Mouse (Mus musculus) forebrain, postnatal 0 days (tissue): ENCODE measurements at regions not wholly inside any gene's neighbourhood (a gene's known extent, or its start where the extent isn't known, plus 50 kb on each side); places are given as distances from the start of the nearest gene placed in this dataset.
A peak's percentile ranks its signal among the peaks of the same experiment; 100 is the strongest.

Experiments used
- ATAC-seq: fragments of 200-750 bp; cut with Nextera tagmentation; 2 replicates; pipeline ENCODE4 v1.8.0; 2017; ENCODE audit warnings: mild to moderate bottlenecking, moderate library complexity
- DNase-seq: peaks from one replicate; pipeline ENCODE4 v3.0.0-alpha.2; 2015
- H3K27ac ChIP-seq: fragments of 300-500 bp; sonication (generic); 2 replicates; pipeline ENCODE4 v1.5.1; 2014; ENCODE audit warnings: low read depth, mild to moderate bottlenecking, antibody characterized with exemption, low read length, moderate library complexity, mixed read lengths
- H3K27me3 ChIP-seq: fragments of 300-500 bp; sonication (generic); 2 replicates; pipeline ENCODE4 v1.6.1; 2014; ENCODE audit warnings: mild to moderate bottlenecking, low read length, mixed read lengths; ENCODE audit not compliant: insufficient read depth
- H3K36me3 ChIP-seq: fragments of 300-500 bp; sonication (generic); 2 replicates; pipeline ENCODE4 v1.6.1; 2014; ENCODE audit warnings: mild to moderate bottlenecking, moderate library complexity; ENCODE audit not compliant: insufficient read depth
- H3K4me1 ChIP-seq: fragments of 300-500 bp; sonication (generic); 2 replicates; pipeline ENCODE4 v1.6.1; 2014; ENCODE audit warnings: antibody characterized with exemption; ENCODE audit not compliant: insufficient read depth
- H3K4me2 ChIP-seq: fragments of 300-500 bp; sonication (generic); 2 replicates; pipeline ENCODE4 v1.6.1; 2014; ENCODE audit warnings: low read depth, mild to moderate bottlenecking, moderate library complexity
- H3K4me3 ChIP-seq: fragments of 300-500 bp; sonication (generic); 2 replicates; pipeline ENCODE4 v1.5.1; 2014; ENCODE audit warnings: low read depth, low read length, mixed read lengths
- H3K9ac ChIP-seq: fragments of 300-500 bp; sonication (generic); 2 replicates; pipeline ENCODE4 v1.6.1; 2014; ENCODE audit warnings: mild to moderate bottlenecking
- H3K9me3 ChIP-seq: fragments of 300-500 bp; sonication (generic); 2 replicates; pipeline ENCODE4 v1.6.1; 2016; ENCODE audit warnings: low read length
- CTCF ChIP-seq: sonication (generic); IDR thresholded peaks from 2 replicates; pipeline ENCODE4 v1.5.1; 2016; ENCODE audit warnings: antibody characterized with exemption, control low read depth, low read depth
- WGBS: fragments of 180-500 bp; shearing (Covaris S2); extraction: QIAGEN DNeasy Blood & Tissue Kit; methylation state at CpG from one replicate; pipeline ENCODE4 v1.1.7; 2014; 5-methylcytosine and 5-hydroxymethylcytosine counted together

DNA sequence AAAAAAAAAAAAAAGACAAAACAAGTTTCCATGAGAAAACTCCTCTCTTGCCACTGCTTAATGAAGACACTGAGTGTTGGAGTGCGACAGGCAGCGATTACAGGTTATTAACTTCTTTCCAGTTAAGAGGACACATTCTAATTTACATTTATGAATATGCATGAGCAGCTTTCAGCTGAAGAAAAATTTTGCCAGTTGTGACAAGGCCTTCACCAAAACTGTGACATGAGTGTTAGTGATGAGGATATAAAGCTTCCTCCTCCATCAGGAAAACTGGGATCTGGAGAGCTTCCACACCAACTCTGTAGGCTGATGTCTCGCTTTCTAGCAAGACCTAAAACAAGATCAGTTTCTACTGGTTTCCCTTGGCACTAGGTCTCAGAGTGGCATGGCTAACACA lies 464.2 kb upstream of the Gm21961 start:
- WGBS, result 19% methylated on average over 3 of the region's 3 CpGs

GRCm38 (mm10) chr15:65455203-65455816 lies 440.6 kb upstream of the Gm21961 start:
- DNase-seq (no peak), ATAC-seq (peak; percentile 38; the same call in 1 of the 2 replicates)

More for the DNA sequence above, 464.2 kb upstream of the Gm21961 start:
- no peaks in the 10 kb centered on the region for H3K27me3 ChIP-seq
- DNase-seq (peak; percentile 52), ATAC-seq (peak; percentile 73)
- no peak for TF ChIP-seq CTCF
- H3K4me2 ChIP-seq, result no peak overlapping the region
- H3K27ac ChIP-seq, result no peak overlapping the region
- H3K9ac ChIP-seq, result no peak overlapping the region
- H3K4me1 ChIP-seq, result no peaks in the 10 kb centered on the region
- H3K36me3 ChIP-seq, result no peaks in the 10 kb centered on the region
- no peak overlapping the region for H3K4me3 ChIP-seq
- H3K9me3 ChIP-seq, result 0 out of 2 replicates have a peak, but pooled peaks cover 2% of the 10 kb centered on the region

DNA sequence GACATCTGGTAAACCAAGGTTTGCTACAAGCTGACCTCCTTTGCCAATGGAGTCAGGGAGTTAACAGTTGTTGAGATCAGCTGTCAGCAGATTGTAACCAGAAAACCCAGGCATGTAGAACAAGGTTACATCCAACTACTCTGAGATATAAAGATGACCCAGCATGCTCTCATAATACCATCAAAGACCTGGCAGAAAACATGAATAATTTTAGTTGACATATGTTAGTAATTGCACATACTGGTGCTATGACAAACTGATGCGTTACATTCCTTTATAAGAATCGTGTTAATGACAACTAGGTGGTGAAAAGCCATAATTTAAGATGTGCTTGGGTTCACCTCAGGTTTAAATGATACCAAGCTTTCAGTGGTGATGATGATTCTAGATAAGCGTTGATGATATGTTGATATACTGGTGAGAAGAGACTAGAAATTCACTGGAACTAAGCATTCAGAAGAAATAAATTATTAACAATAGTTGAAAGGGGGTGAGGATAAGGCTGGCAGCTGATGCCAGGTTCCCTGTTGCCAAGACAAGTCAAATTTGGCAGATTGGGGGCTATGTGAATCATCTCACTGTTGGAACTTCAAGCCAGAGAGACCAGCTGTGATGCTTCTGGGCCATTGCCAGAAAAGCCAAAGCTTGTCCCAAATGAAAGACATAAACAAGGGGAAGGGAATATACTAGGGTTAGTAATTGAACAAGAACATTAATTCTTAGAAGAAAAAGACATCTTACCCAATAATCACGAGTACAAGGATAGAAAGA lies 437.7 kb upstream of the Gm21961 start:
- no peak overlapping the region for H3K4me3 ChIP-seq
- no peak overlapping the region for H3K27ac ChIP-seq
- H3K36me3 ChIP-seq, result no peaks in the 10 kb centered on the region
- no peaks in the 10 kb centered on the region for H3K27me3 ChIP-seq
- no peak for TF ChIP-seq CTCF
- ATAC-seq (peak; percentile 67; the same call in 1 of the 2 replicates), DNase-seq (peak; percentile 49)
- no peaks in the 10 kb centered on the region for H3K4me1 ChIP-seq
- H3K4me2 ChIP-seq, result no peak overlapping the region
- H3K9me3 ChIP-seq, result no peaks in the 10 kb centered on the region
- H3K9ac ChIP-seq, result no peak overlapping the region
- WGBS, result 70% methylated on average over 4 of the region's 4 CpGs

More at GRCm38 (mm10) chr15:65455203-65455816, 440.6 kb upstream of the Gm21961 start:
- Histone ChIP-seq H3K9ac (no peak overlapping the region), H3K4me2 (no peak overlapping the region), H3K36me3 (no peaks in the 10 kb centered on the region), H3K27ac (no peak overlapping the region), H3K27me3 (no peaks in the 10 kb centered on the region), H3K4me3 (no peak overlapping the region), H3K9me3 (no peaks in the 10 kb centered on the region), H3K4me1 (no peaks in the 10 kb centered on the region)
- no peak for TF ChIP-seq CTCF
- 37% methylated on average over 2 of the region's 2 CpGs for WGBS

GRCm38 (mm10) chr15:65419736-65420135 lies 405.0 kb upstream of the Gm21961 start:
- no peak overlapping the region for H3K4me2 ChIP-seq
- DNase-seq, result peak; percentile 20

More at GRCm38 (mm10) chr15:65419736-65420135, 405.0 kb upstream of the Gm21961 start:
- WGBS, result 73% methylated on average over 3 of the region's 3 CpGs
- no peak overlapping the region for H3K4me3 ChIP-seq
- H3K27ac ChIP-seq, result peak overlapping the region; percentile 16; the same call in 1 of the 2 replicates
- peak; percentile 91 for ATAC-seq
- no peaks in the 10 kb centered on the region for H3K27me3 ChIP-seq
- no peak overlapping the region for H3K9ac ChIP-seq
- H3K4me1 ChIP-seq, result no peaks in the 10 kb centered on the region
- no peak for TF ChIP-seq CTCF
- H3K36me3 ChIP-seq, result no peaks in the 10 kb centered on the region
- H3K9me3 ChIP-seq, result no peaks in the 10 kb centered on the region
